ENCODE assay signal across 21 mouse cellular contexts in genomic region chr12:112376701-112377100, GRCm38 (mm10).
"Had no signal": no experiment of that assay in that cellular context is flagged by ENCODE, and none has a peak within 500 bp of the region (broad histone marks: within the 10 kb centered on the region; RNA-seq: fewer than 3 reads in every experiment).

No protein-coding gene starts in this region.

- H3K4me1 ChIP-seq: liver, embryonic 12.5 days; liver, embryonic 15.5 days; lung, embryonic 15.5 days; megakaryocyte, embryonic 14.5 days; stomach, embryonic 15.5 days had no signal

- H3K4me3 ChIP-seq: kidney, embryonic 15.5 days; limb, embryonic 10.5 days; limb, embryonic 13.5 days; liver, embryonic 12.5 days; liver, embryonic 15.5 days; lung, embryonic 15.5 days; megakaryocyte, embryonic 14.5 days; midbrain, embryonic 15.5 days; neural tube, embryonic 12.5 days; neural tube, embryonic 15.5 days; stomach, embryonic 15.5 days had no signal

- DNase-seq: kidney, adult 8-10 months; layer of hippocampus, postnatal 36 days; liver; lung, adult 18-20 months; lung, postnatal 10 days; lung, postnatal 36 days; spleen, adult 18-20 months; thymus, adult 18-20 months; thymus, postnatal 36 days had no signal

- H3K9me3 ChIP-seq: kidney, embryonic 15.5 days; limb, embryonic 10.5 days; limb, embryonic 13.5 days; liver, embryonic 12.5 days; liver, embryonic 15.5 days; lung, embryonic 15.5 days; megakaryocyte, embryonic 14.5 days; midbrain, embryonic 15.5 days; neural tube, embryonic 12.5 days; neural tube, embryonic 15.5 days; stomach, embryonic 15.5 days had no signal

- ATAC-seq: liver, embryonic 12.5 days; midbrain, embryonic 15.5 days had no signal

- H3K36me3 ChIP-seq: kidney, embryonic 15.5 days; limb, embryonic 10.5 days; limb, embryonic 13.5 days; liver, embryonic 12.5 days; liver, embryonic 15.5 days; lung, embryonic 15.5 days; midbrain, embryonic 15.5 days; neural tube, embryonic 12.5 days; neural tube, embryonic 15.5 days; stomach, embryonic 15.5 days had no signal

- H3K27ac ChIP-seq: kidney, embryonic 15.5 days; limb, embryonic 10.5 days; limb, embryonic 13.5 days; liver, embryonic 12.5 days; liver, embryonic 15.5 days; lung, embryonic 15.5 days; midbrain, embryonic 15.5 days; neural tube, embryonic 12.5 days; neural tube, embryonic 15.5 days; stomach, embryonic 15.5 days had no signal

- H3K9ac ChIP-seq: kidney, embryonic 15.5 days; limb, embryonic 13.5 days; liver, embryonic 12.5 days; liver, embryonic 15.5 days; lung, embryonic 15.5 days; midbrain, embryonic 15.5 days; neural tube, embryonic 12.5 days; neural tube, embryonic 15.5 days; stomach, embryonic 15.5 days had no signal

- H3K4me2 ChIP-seq: kidney, embryonic 15.5 days; limb, embryonic 13.5 days; liver, embryonic 12.5 days; liver, embryonic 15.5 days; lung, embryonic 15.5 days; midbrain, embryonic 11.5 days; midbrain, embryonic 15.5 days; neural tube, embryonic 12.5 days; neural tube, embryonic 15.5 days; stomach, embryonic 15.5 days had no signal

- H3K27me3 ChIP-seq: liver, embryonic 12.5 days; liver, embryonic 15.5 days; lung, embryonic 15.5 days; neural tube, embryonic 15.5 days; stomach, embryonic 15.5 days had no signal
